Mouse (Mus musculus): ENCODE results near the gene Jade2.

GRCm38 (mm10) chr11:51767579-51768220 lies 89.8 kb downstream of the Jade2 start:
- TF ChIP-seq CTCF (IDR thresholded peaks at IDR 0.05; ENCODE audit: low read depth, low read length) (no peak), EP300 (IDR thresholded peaks at IDR 0.05; ENCODE audit: insufficient read depth, low read depth, low read length) (no peak), POLR2A (IDR thresholded peaks at IDR 0.05; ENCODE audit: insufficient read depth, low read length) (no peak)
